Mouse (Mus musculus) heart, postnatal 0 days (tissue): ENCODE data around the gene Sh2d3c.

Experiments used
- CTCF ChIP-seq: IDR thresholded peaks from 2 replicates; pipeline ENCODE4 v1.5.1; 2016; ENCODE audit warnings: antibody characterized with exemption, control low read depth, low read depth
- EP300 ChIP-seq: IDR thresholded peaks from 2 replicates; pipeline ENCODE4 v1.6.1; 2016; ENCODE audit warnings: antibody characterized with exemption, low read depth

DNA sequence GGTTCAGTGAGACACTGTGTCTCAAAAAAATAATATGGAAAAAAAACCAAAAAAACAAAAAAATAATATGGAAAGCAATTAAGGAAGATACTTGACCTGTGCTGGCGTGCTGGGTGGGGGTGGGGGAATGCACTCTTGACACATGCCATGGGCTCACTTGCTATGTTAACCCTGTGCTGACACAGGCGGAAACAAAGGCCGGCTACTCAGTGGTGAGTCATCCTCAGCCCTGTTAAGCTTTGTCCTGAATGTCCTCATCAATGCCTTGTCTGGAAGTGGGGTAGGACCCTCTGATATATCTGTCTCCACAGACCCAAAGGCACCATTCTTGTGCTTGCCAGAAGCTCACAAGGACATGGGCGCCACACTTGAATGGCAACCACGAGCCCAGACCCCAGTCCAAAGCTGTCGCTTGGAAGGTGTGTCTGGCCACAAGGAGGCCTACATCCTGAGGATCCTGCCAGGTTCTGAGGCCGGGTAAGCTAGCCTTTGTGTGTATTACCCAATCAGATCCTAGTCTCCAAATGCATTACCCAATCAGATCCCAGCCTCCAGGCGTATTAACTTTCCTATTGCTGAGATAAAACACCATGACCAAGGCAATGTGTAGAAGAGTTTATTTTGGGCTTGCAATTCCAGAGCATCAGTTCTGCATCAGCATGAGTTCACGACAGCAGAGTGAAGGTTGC, 48.8 kb upstream of the Sh2d3c start:
- TF ChIP-seq CTCF, result no peak
- TF ChIP-seq EP300, result no peak
